Mouse (Mus musculus): Measurements from ENCODE around the gene Sik2. TPM values are rescaled to one million over a fixed set of nuclear protein-coding genes. Genes with fewer than 3 reads are reported as not detected.

The Sik2 gene
- polyA plus RNA-seq, 1 experiment from 2014 or later: 19.0 TPM

- Histone ChIP-seq H3K4me2 (replicated peaks) (no peak overlapping the region), H3K4me3 (replicated peaks) (no peak overlapping the region), H3K9ac (no peak overlapping the region), H3K27ac (replicated peaks) (no peak overlapping the region), H3K27me3 (no peaks in the 10 kb centered on the region), H3K4me1 (no peaks in the 10 kb centered on the region), H3K36me3 (no peaks in the 10 kb centered on the region), H3K9me3 (replicated peaks) (no peaks in the 10 kb centered on the region)
- 82% methylated on average over 1 of the region's 1 CpGs for WGBS
- ATAC-seq (ENCODE audit: insufficient number of reproducible peaks, low FRiP score, low TSS enrichment, low read depth): no peak
Measured at GRCm38 (mm10) chr9:50944826-50945225, 64.0 kb downstream of the Sik2 start.

GRCm38 (mm10) chr9:50942711-50943110 is 66.2 kb downstream of the Sik2 start:
- no peak for ATAC-seq (ENCODE audit: insufficient number of reproducible peaks, low FRiP score, low TSS enrichment, low read depth)
- H3K4me1 ChIP-seq: no peaks in the 10 kb centered on the region
- no peaks in the 10 kb centered on the region for H3K27me3 ChIP-seq
- H3K4me2 ChIP-seq (replicated peaks): no peak overlapping the region
- no peak overlapping the region for H3K4me3 ChIP-seq (replicated peaks)
- no peaks in the 10 kb centered on the region for H3K9me3 ChIP-seq (replicated peaks)
- H3K36me3 ChIP-seq: no peaks in the 10 kb centered on the region
- H3K9ac ChIP-seq: no peak overlapping the region
- no peak overlapping the region for H3K27ac ChIP-seq (replicated peaks)
- WGBS: 84% methylated on average over 2 of the region's 2 CpGs

DNA sequence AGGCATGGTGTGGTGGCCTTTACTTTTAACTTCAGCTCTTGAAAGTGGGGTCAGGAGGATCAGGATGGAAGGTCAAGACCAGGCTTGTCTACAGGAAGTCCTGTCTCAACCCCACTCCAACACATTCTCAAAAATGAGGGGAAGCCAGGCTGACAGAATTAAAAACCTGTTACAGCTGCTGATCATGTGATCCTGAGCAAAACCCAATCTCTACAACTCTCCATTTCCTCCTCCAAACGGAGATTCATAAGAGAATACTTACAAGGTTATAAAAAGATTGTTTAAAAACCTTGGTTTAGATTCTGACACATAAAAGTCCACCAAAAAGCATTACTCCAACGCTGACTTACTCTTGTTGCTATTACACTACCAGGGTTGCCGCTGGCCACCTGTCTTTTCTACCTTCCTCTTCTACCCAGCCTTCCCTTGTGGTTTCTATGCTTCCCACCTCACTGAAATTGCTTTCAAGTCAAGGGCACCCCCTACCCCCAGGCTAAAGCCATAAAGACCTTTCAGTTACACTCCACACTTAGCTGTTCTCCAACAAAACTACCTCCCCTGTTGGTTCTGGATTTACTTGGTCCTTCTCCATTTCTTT is 67.0 kb downstream of the Sik2 start:
- H3K4me2 ChIP-seq (replicated peaks): no peak overlapping the region
- no peaks in the 10 kb centered on the region for H3K4me1 ChIP-seq
- H3K9ac ChIP-seq: no peak overlapping the region
- no peak overlapping the region for H3K27ac ChIP-seq (replicated peaks)
- no peaks in the 10 kb centered on the region for H3K9me3 ChIP-seq (replicated peaks)
- no peak overlapping the region for H3K4me3 ChIP-seq (replicated peaks)
- H3K36me3 ChIP-seq: no peaks in the 10 kb centered on the region
- no peak for ATAC-seq (ENCODE audit: insufficient number of reproducible peaks, low FRiP score, low TSS enrichment, low read depth)
- no peaks in the 10 kb centered on the region for H3K27me3 ChIP-seq
- 69% methylated on average over 3 of the region's 3 CpGs for WGBS

DNA sequence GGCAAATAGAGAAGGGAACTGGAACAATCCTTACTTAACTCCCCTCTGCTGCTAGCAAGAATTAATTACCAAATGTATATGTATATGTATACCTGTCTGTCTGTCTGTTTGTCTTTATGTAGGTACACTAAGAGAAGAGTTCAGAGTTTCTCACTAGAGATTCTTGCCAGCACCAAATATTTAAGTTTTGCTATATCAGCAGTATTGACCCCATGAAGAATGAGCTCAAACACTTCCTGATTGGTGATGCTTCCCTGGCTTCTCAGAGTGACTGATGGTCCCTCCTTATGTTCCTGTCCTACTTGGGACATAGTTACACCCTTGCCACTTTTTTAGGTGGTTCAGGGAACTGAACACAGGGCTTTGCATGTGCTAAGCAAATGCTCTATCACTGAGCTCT is 78.9 kb downstream of the Sik2 start:
- no peak for ATAC-seq (ENCODE audit: insufficient number of reproducible peaks, low FRiP score, low TSS enrichment, low read depth)
- Histone ChIP-seq H3K4me3 (replicated peaks) (no peak overlapping the region), H3K9ac (no peak overlapping the region), H3K4me2 (replicated peaks) (no peak overlapping the region), H3K36me3 (peaks cover 16% of the 10 kb centered on the region), H3K9me3 (replicated peaks) (no peaks in the 10 kb centered on the region), H3K27me3 (no peaks in the 10 kb centered on the region), H3K27ac (replicated peaks) (no peak overlapping the region), H3K4me1 (no peaks in the 10 kb centered on the region)

DNA sequence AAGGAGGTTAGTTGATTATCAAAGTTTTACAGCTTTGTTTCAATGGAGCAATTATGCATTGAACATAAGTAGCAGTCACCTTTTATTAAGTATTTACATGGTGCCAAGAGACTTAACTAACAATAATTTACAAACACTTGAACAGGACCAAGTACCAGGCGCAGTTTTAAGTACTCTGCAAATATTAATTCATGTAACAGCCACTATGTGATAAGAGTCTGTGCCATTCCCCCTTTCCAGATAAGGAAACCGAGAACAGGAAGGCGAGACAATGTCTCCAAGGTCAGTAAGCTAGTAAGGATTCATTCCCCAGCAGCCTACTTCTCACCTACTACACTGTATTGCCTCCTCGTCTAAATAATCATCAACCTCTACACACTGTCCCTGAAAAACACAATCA is 83.1 kb downstream of the Sik2 start:
- H3K9me3 ChIP-seq (replicated peaks): no peaks in the 10 kb centered on the region
- H3K4me2 ChIP-seq (replicated peaks): no peak overlapping the region
- no peak for ATAC-seq (ENCODE audit: insufficient number of reproducible peaks, low FRiP score, low TSS enrichment, low read depth)
- WGBS: 92% methylated on average over 4 of the region's 4 CpGs
- H3K27ac ChIP-seq (replicated peaks): no peak overlapping the region
- H3K4me1 ChIP-seq: no peaks in the 10 kb centered on the region
- no peaks in the 10 kb centered on the region for H3K27me3 ChIP-seq
- H3K9ac ChIP-seq: no peak overlapping the region
- peaks cover 9% of the 10 kb centered on the region; the same call in 1 of the 2 replicates for H3K36me3 ChIP-seq
- H3K4me3 ChIP-seq (replicated peaks): no peak overlapping the region

- Histone ChIP-seq H3K4me3 (replicated peaks) (no peak overlapping the region), H3K27ac (replicated peaks) (no peak overlapping the region), H3K36me3 (peaks cover 9% of the 10 kb centered on the region; the same call in 1 of the 2 replicates)
Measured at GRCm38 (mm10) chr9:50924454-50924853, 84.4 kb downstream of the Sik2 start.

DNA sequence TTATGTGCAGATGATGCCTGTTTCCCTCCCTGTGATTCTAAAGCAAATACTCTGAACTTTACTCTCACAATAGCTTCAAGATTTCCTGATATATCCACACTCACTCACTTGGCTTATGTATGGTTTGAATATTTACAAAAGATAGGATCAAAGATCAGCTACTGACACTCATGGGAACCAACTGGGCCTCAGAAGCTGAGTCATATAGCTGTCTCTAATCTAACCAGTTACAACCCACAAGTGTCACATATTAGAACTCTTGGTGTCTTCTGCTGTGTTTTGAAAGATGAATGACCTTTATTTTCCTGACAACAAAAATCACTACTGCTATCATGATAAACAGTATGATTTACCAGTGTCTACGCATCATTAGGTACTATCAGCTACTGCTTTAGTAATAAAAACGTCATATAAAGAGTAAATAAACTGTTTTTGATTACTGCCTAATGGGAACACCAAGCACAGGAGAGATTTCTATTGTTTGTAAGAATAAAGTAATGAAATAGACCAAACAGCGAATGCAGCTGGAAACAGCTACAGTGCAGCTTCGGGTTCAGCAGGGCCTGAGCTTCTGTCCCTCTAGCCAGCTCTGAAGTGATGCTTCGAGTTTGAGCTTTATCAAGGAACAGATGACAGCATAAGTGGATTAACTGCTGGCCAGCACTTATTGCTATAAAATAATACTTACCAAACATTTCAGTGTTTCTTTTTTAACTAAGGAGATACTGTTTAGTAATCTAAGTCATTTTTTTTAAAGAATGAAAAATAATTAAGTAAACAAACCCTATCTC is 86.3 kb downstream of the Sik2 start:
- no peak for ATAC-seq (ENCODE audit: insufficient number of reproducible peaks, low FRiP score, low TSS enrichment, low read depth)
- Histone ChIP-seq H3K9me3 (replicated peaks) (no peaks in the 10 kb centered on the region), H3K27ac (replicated peaks) (no peak overlapping the region), H3K27me3 (no peaks in the 10 kb centered on the region), H3K4me3 (replicated peaks) (no peak overlapping the region), H3K36me3 (0 out of 2 replicates have a peak, but pooled peaks cover 1% of the 10 kb centered on the region), H3K4me2 (replicated peaks) (no peak overlapping the region), H3K4me1 (no peaks in the 10 kb centered on the region), H3K9ac (no peak overlapping the region)
- WGBS: 73% methylated on average over 5 of the region's 5 CpGs

More at GRCm38 (mm10) chr9:50924454-50924853, 84.4 kb downstream of the Sik2 start:
- Histone ChIP-seq H3K4me1 (no peaks in the 10 kb centered on the region), H3K9me3 (replicated peaks) (no peaks in the 10 kb centered on the region), H3K27me3 (no peaks in the 10 kb centered on the region), H3K9ac (no peak overlapping the region), H3K4me2 (replicated peaks) (no peak overlapping the region)
- ATAC-seq (ENCODE audit: insufficient number of reproducible peaks, low FRiP score, low TSS enrichment, low read depth): no peak

- Histone ChIP-seq H3K36me3 (no peaks in the 10 kb centered on the region), H3K9ac (no peak overlapping the region), H3K27me3 (no peaks in the 10 kb centered on the region), H3K4me2 (replicated peaks) (no peak overlapping the region), H3K9me3 (replicated peaks) (no peaks in the 10 kb centered on the region), H3K4me1 (no peaks in the 10 kb centered on the region), H3K4me3 (replicated peaks) (no peak overlapping the region), H3K27ac (replicated peaks) (no peak overlapping the region)
- no peak for ATAC-seq (ENCODE audit: insufficient number of reproducible peaks, low FRiP score, low TSS enrichment, low read depth)
- 75% methylated on average over 3 of the region's 3 CpGs for WGBS
Measured at GRCm38 (mm10) chr9:50920933-50921895, 87.7 kb downstream of the Sik2 start.

GRCm38 (mm10) chr9:50919554-50919953 is 89.3 kb downstream of the Sik2 start:
- Histone ChIP-seq H3K27me3 (no peaks in the 10 kb centered on the region), H3K27ac (replicated peaks) (no peak overlapping the region), H3K4me2 (replicated peaks) (no peak overlapping the region), H3K9ac (no peak overlapping the region), H3K4me1 (no peaks in the 10 kb centered on the region), H3K9me3 (replicated peaks) (no peaks in the 10 kb centered on the region), H3K4me3 (replicated peaks) (no peak overlapping the region), H3K36me3 (peaks cover 6% of the 10 kb centered on the region)
- ATAC-seq (ENCODE audit: insufficient number of reproducible peaks, low FRiP score, low TSS enrichment, low read depth): no peak
- WGBS: 96% methylated on average over 2 of the region's 2 CpGs

GRCm38 (mm10) chr9:50918131-50918530 is 90.7 kb downstream of the Sik2 start:
- H3K9ac ChIP-seq: no peak overlapping the region
- H3K4me1 ChIP-seq: no peaks in the 10 kb centered on the region
- H3K4me2 ChIP-seq (replicated peaks): no peak overlapping the region
- no peaks in the 10 kb centered on the region for H3K27me3 ChIP-seq
- H3K4me3 ChIP-seq (replicated peaks): no peak overlapping the region
- H3K27ac ChIP-seq (replicated peaks): no peak overlapping the region
- H3K36me3 ChIP-seq: peaks cover 8% of the 10 kb centered on the region
- no peaks in the 10 kb centered on the region for H3K9me3 ChIP-seq (replicated peaks)
- WGBS: 82% methylated on average over 3 of the region's 3 CpGs
- ATAC-seq (ENCODE audit: insufficient number of reproducible peaks, low FRiP score, low TSS enrichment, low read depth): no peak

- Histone ChIP-seq H3K4me2 (replicated peaks) (no peak overlapping the region), H3K9ac (no peak overlapping the region), H3K27me3 (no peaks in the 10 kb centered on the region), H3K27ac (replicated peaks) (no peak overlapping the region), H3K4me1 (no peaks in the 10 kb centered on the region), H3K9me3 (replicated peaks) (no peaks in the 10 kb centered on the region), H3K36me3 (peaks cover 22% of the 10 kb centered on the region), H3K4me3 (replicated peaks) (no peak overlapping the region)
- no peak for ATAC-seq (ENCODE audit: insufficient number of reproducible peaks, low FRiP score, low TSS enrichment, low read depth)
- 83% methylated on average over 7 of the region's 7 CpGs for WGBS
Measured at GRCm38 (mm10) chr9:50911861-50912515, 96.9 kb downstream of the Sik2 start.
